Mouse (Mus musculus) lung, embryonic 14.5 days (tissue): ENCODE results near the gene Prkcb. TPM values are rescaled to one million over a fixed set of nuclear protein-coding genes. Genes with fewer than 3 reads are reported as not detected.

ENCODE experiments used
- ATAC-seq: fragments of 200-750 bp; cut with Nextera tagmentation; 2 replicates; pipeline ENCODE4 v1.8.0; 2017; ENCODE audit warnings: mild to moderate bottlenecking, moderate TSS enrichment, moderate library complexity; ENCODE audit not compliant: insufficient read depth
- DNase-seq: peaks from one replicate; pipeline ENCODE4 v3.0.0-alpha.2; 2015
- H3K27ac ChIP-seq: fragments of 300-500 bp; sonication (generic); 2 replicates; pipeline ENCODE4 v1.5.1; 2014; ENCODE audit warnings: low read depth, mild to moderate bottlenecking, moderate library complexity
- H3K27me3 ChIP-seq: fragments of 300-500 bp; sonication (generic); 2 replicates; pipeline ENCODE4 v1.6.1; 2014; ENCODE audit warnings: low read length, control low read depth; ENCODE audit not compliant: insufficient read depth
- H3K36me3 ChIP-seq: fragments of 300-500 bp; sonication (generic); 2 replicates; pipeline ENCODE4 v1.6.1; 2014; ENCODE audit warnings: control low read depth; ENCODE audit not compliant: insufficient read depth
- H3K4me1 ChIP-seq: fragments of 300-500 bp; sonication (generic); 2 replicates; pipeline ENCODE4 v1.6.1; 2014; ENCODE audit warnings: antibody characterized with exemption, control low read depth; ENCODE audit not compliant: insufficient read depth
- H3K4me2 ChIP-seq: fragments of 300-500 bp; sonication (generic); 2 replicates; pipeline ENCODE4 v1.6.1; 2014; ENCODE audit warnings: mild to moderate bottlenecking
- H3K4me3 ChIP-seq: fragments of 300-500 bp; sonication (generic); 2 replicates; pipeline ENCODE4 v1.5.1; 2014; ENCODE audit warnings: low read depth, low read length
- H3K9ac ChIP-seq: fragments of 300-500 bp; sonication (generic); 2 replicates; pipeline ENCODE4 v1.6.1; 2014
- H3K9me3 ChIP-seq: fragments of 300-500 bp; sonication (generic); 2 replicates; pipeline ENCODE4 v1.6.1; 2016; ENCODE audit warnings: low read depth, low read length, control low read depth
- CTCF ChIP-seq: IDR thresholded peaks from 2 replicates; pipeline ENCODE4 v1.5.1; 2016; ENCODE audit warnings: antibody characterized with exemption, low read depth
- WGBS: fragments of 180-500 bp; shearing (Covaris S2); extraction: QIAGEN DNeasy Blood & Tissue Kit; methylation state at CpG from one replicate; pipeline ENCODE4 v1.1.7; 2014; 5-methylcytosine and 5-hydroxymethylcytosine counted together
- polyA plus RNA-seq: library from polyadenylated mRNA; unstranded; fragments of >200 nt; fragmentation: Nextera tagmentation; extraction: Ambion mirVana; gene quantifications from 2 replicates; pipeline ENCODE4 v1.2.1, GENCODE M21; 2014

Gene Prkcb
- polyA plus RNA-seq, 1 experiment from 2014 or later, result 9.7 TPM

- DNase-seq, result no peak
- 72% methylated on average over 14 of the region's 14 CpGs for WGBS
These were observed 296.0 kb downstream of the Prkcb start for GRCm38 (mm10) chr7:122584421-122585151.

GRCm38 (mm10) chr7:122595897-122596296 is 307.3 kb downstream of the Prkcb start:
- Histone ChIP-seq H3K27ac (no peak overlapping the region), H3K4me3 (no peak overlapping the region), H3K4me2 (no peak overlapping the region), H3K9ac (no peak overlapping the region), H3K27me3 (no peaks in the 10 kb centered on the region), H3K36me3 (no peaks in the 10 kb centered on the region), H3K4me1 (peaks cover 6% of the 10 kb centered on the region; the same call in 1 of the 2 replicates), H3K9me3 (no peaks in the 10 kb centered on the region)
- DNase-seq (peak; percentile 69), ATAC-seq (peak; percentile 56; the same call in 1 of the 2 replicates)
- 45% methylated on average over 10 of the region's 10 CpGs for WGBS
- no peak for TF ChIP-seq CTCF

More at GRCm38 (mm10) chr7:122584421-122585151, 296.0 kb downstream of the Prkcb start:
- Histone ChIP-seq H3K9ac (no peak overlapping the region), H3K27ac (no peak overlapping the region), H3K36me3 (no peaks in the 10 kb centered on the region), H3K9me3 (no peaks in the 10 kb centered on the region), H3K4me1 (no peaks in the 10 kb centered on the region), H3K4me3 (no peak overlapping the region), H3K27me3 (no peaks in the 10 kb centered on the region), H3K4me2 (no peak overlapping the region)
- ATAC-seq, result no peak
- TF ChIP-seq CTCF, result no peak

- TF ChIP-seq CTCF, result no peak
- no peaks in the 10 kb centered on the region for H3K9me3 ChIP-seq
- ATAC-seq, result no peak
These were observed 308.1 kb downstream of the Prkcb start for GRCm38 (mm10) chr7:122596596-122597170.

DNA sequence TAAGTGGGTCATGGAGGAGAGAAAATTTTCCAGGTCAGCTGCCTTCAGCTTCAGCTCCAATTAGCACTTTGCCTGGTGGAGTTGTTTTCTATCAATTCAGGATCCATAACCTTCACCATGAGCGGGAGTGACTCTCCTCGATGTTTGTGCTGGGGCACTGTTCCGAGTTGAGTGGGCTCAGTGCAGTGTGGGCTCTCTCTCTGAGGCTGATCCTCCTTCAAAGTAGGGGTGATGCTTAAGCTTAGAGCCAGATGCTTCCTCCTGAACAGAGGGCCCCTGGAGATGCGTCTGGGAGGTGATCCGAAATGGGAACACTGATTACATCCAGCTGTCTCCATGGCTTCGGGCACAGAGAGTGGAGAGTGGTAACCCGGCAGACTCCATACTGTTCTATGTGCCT is 308.8 kb downstream of the Prkcb start:
- Histone ChIP-seq H3K4me2 (no peak overlapping the region), H3K27me3 (no peaks in the 10 kb centered on the region), H3K36me3 (no peaks in the 10 kb centered on the region), H3K4me3 (no peak overlapping the region), H3K4me1 (peaks cover 6% of the 10 kb centered on the region; the same call in 1 of the 2 replicates), H3K9me3 (no peaks in the 10 kb centered on the region), H3K27ac (no peak overlapping the region), H3K9ac (no peak overlapping the region)
- DNase-seq, result no peak
- no peak for TF ChIP-seq CTCF
- 67% methylated on average over 7 of the region's 7 CpGs for WGBS
- ATAC-seq, result no peak

More at GRCm38 (mm10) chr7:122596596-122597170, 308.1 kb downstream of the Prkcb start:
- Histone ChIP-seq H3K36me3 (no peaks in the 10 kb centered on the region), H3K4me3 (no peak overlapping the region), H3K27ac (no peak overlapping the region), H3K4me1 (peaks cover 6% of the 10 kb centered on the region; the same call in 1 of the 2 replicates), H3K9ac (no peak overlapping the region), H3K27me3 (no peaks in the 10 kb centered on the region), H3K4me2 (no peak overlapping the region)
- DNase-seq, result peak; percentile 45
- WGBS, result 64% methylated on average over 9 of the region's 9 CpGs

DNA sequence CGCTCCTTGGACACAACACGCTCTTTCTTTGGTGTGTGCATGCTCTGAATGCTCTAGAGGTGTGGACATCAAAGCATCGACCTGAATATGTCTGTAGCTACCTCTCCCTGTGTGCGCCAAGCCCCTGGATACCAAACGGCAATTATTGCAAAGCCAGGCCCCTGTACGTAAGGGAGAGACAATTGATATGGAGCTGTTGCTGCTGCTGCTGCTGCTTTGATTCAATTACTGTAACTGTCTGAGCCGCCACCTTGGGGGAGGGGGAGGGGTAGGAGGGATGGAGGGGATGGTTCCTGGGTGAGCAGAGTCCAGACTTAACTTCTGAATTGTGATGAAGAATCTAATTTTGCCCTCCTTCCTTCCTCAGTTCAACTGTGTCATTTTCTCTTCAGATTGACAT is 312.3 kb downstream of the Prkcb start:
- peaks cover 6% of the 10 kb centered on the region; the same call in 1 of the 2 replicates for H3K4me1 ChIP-seq
- no peak overlapping the region for H3K27ac ChIP-seq
- H3K36me3 ChIP-seq, result no peaks in the 10 kb centered on the region
- no peaks in the 10 kb centered on the region for H3K27me3 ChIP-seq
- no peak for TF ChIP-seq CTCF
- H3K9ac ChIP-seq, result no peak overlapping the region
- H3K4me2 ChIP-seq, result no peak overlapping the region
- no peak overlapping the region for H3K4me3 ChIP-seq
- WGBS, result 74% methylated on average over 7 of the region's 7 CpGs
- DNase-seq, result no peak
- ATAC-seq, result no peak
- H3K9me3 ChIP-seq, result no peaks in the 10 kb centered on the region

DNA sequence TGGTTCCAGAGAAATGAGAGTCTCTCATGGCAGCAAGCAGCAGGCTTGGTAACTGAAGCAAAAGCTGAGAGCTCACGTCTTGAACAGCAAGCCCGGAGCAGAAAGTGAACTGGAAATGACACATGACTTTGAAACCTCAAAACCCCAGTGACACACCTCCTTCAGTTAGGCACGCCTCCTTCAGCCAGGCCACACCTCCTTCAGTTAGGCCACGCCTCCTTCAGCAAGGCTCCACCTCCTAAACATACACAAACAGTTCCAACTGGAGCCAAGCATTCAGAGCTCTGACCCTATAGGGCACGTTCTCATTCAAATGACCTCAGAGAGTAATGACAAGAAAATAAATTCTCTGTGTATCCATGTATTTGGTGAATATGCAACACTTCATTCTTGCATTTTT is 316.5 kb downstream of the Prkcb start:
- Histone ChIP-seq H3K27ac (no peak overlapping the region), H3K27me3 (no peaks in the 10 kb centered on the region), H3K9me3 (no peaks in the 10 kb centered on the region), H3K4me3 (no peak overlapping the region), H3K4me2 (no peak overlapping the region), H3K9ac (no peak overlapping the region), H3K4me1 (peaks cover 2% of the 10 kb centered on the region; the same call in 1 of the 2 replicates), H3K36me3 (no peaks in the 10 kb centered on the region)
- 71% methylated on average over 5 of the region's 5 CpGs for WGBS
- ATAC-seq (no peak), DNase-seq (no peak)
- TF ChIP-seq CTCF, result no peak

DNA sequence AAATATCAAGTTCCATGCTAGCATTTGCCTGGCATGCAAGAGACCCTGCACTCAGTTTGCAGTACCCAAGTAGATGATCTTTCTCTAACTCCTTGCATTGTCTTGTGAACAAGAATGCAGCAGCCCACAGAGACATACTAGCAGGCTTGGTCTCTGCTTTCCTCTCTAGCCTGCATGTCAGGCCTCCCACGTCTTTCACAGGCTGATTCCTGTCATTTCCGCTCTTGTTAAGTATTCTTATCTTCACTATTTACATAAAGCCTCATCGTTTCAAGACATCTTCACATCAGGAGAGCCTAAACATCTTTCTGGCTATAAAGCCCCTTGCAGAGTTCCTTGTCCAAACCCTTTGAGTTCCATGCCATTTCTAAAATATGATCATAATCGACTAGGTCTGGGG is 320.9 kb downstream of the Prkcb start:
- H3K36me3 ChIP-seq, result no peaks in the 10 kb centered on the region
- no peaks in the 10 kb centered on the region for H3K9me3 ChIP-seq
- no peaks in the 10 kb centered on the region for H3K27me3 ChIP-seq
- ATAC-seq (peak; percentile 35; the same call in 1 of the 2 replicates), DNase-seq (peak; percentile 77)
- H3K27ac ChIP-seq, result no peak overlapping the region
- WGBS, result 23% methylated on average over 4 of the region's 4 CpGs
- no peak overlapping the region for H3K9ac ChIP-seq
- TF ChIP-seq CTCF, result no peak
- peaks cover 4% of the 10 kb centered on the region; the same call in 1 of the 2 replicates for H3K4me1 ChIP-seq
- no peak overlapping the region for H3K4me3 ChIP-seq
- no peak overlapping the region for H3K4me2 ChIP-seq
